Mouse (Mus musculus) lung, adult 18-20 months (tissue): ENCODE results near the gene Fcgr4.
A peak's percentile ranks its signal among the peaks of the same experiment; 100 is the strongest.

Experiments
- DNase-seq, 2 experiments: peaks; one replicate each; pipeline ENCODE4 v3.0.0; 2022; ENCODE audit warnings: mixed read lengths in 2 of 2

The Fcgr4 gene

DNA sequence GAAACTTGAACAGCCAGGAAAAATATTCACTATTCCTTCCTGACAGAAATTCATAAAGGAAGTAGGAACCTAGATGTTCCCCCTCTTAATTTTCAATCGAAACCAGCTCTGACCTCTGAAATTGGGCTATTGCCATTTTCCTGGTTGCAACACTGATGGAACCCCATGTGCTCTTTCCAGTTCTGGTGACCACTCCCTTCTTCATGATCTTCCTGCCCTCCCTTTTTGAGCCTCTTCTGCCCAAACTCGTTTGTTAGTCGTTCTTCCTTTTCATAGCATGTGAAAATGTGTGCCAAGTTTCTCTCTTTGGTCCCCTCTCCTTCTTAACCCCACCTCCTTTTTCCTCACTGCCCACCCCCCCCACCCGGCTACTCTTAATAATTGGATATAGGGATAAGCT, 7.0 kb upstream of the Fcgr4 start:
- no peak for DNase-seq

DNA sequence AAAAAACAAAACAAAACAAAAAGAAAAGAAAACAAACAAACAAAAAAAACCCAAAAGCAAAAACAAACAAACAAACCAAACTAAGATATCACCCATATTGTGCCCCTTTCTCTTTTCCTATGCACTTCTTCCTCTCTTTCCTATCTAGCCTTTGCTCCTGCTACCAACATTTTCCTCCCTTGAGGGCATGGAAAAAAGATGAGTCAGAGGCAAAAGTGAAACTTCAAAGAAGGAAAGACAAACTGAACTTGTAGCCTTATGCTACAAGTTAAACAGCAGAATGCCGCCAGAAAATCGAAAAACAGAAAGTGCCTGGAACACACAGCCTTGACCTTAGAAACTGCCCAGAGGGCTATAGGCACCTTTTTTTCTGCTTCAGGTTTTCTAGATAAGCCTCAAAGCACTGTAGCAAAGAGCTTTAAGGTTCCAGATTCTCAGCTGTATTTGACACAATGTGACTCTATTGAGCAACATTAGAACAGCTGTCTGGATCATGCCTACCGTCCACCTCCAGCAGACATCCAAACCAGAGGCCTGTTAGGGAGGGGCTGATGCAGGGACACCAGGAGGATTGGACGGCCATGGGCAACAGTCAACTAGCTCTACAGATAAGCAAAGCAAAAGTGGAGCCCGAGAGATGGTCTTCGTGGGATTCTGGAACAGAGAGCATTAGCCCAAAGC, 1.9 kb upstream of the Fcgr4 start:
- DNase-seq = no peak

DNA sequence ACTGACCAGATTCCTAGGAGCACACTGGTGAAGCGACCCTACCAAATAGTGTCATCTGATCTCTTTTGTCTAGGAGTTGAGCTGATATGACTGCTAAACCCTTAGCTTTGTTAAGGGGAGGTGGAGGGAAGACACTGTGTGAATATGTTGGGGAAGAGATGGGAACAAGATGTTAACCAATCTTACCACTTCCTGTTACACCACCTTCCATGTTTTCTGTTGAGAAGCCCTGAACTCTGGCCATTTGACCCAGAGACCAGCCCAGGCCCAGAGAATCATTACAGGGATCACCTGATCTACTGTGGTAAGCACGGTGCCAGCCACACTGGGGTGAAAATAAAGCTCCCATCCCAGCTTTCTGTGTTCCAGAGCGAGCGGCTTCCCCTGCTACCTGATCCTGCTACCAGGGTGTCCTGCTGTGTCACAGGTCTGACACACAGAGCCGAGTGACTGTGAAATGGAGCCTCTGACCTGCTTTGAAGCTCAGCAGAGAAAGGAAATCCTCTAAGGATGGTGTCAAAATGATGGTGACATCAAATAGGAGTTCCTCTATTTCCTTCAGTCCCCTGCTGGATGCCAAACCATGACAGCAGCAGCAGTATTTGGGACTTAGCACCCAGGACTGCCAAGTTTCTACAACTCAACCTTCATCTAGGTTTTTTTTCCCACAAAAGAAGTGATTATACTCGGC, 1.1 kb upstream of the Fcgr4 start:
- no peak for DNase-seq

- DNase-seq = peak in 1 of 2 experiments; percentile 25
Measured at GRCm38 (mm10) chr1:171019311-171019950, 711 bp downstream of the Fcgr4 start.

DNA sequence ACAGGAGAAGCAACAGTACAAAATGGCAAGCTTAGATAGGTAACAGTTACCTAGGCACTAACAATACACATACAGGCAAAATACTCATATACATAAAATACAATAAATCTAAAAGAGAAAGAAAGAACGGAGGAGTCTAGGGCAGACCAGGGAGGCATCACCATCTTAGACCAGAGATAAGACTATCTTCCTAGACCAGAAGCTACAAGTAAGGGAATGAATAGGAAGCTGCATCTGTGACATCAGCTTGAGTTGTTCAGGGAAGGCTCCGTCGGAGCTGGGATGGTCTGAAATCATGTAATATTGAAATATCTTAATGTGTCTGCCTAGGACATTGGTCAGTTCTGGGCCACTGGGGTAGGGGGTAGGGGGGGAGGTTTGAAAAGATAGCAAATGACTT, 13.0 kb downstream of the Fcgr4 start:
- DNase-seq = no peak

GRCm38 (mm10) chr1:171032691-171033090, 14.0 kb downstream of the Fcgr4 start:
- no peak for DNase-seq

- DNase-seq = peak in 1 of 2 experiments; percentile 13
Measured at GRCm38 (mm10) chr1:171033196-171033595, 14.5 kb downstream of the Fcgr4 start.

GRCm38 (mm10) chr1:171033756-171034155, 15.0 kb downstream of the Fcgr4 start:
- peak; percentile 84 to 88 for DNase-seq

GRCm38 (mm10) chr1:171034201-171034600, 15.5 kb downstream of the Fcgr4 start:
- DNase-seq = no peak

DNA sequence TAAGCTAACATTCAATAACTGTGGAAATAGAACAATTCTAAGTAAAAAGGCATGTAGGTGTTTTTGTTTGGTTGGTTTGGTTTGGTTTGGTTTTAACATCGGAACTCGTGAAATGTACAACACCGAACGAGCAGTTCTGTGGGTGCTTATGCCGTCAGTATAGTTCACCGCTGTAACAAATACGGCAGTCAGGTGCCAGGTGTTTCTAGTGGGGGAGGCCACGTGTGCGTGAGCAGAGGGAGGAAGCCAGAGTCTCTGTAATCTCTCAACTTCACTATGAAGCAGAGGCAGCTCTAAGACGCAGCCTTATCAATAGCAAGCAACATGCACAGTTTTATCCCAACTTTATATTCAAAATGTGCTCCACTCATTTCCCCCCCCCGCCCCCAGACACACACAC, 16.9 kb downstream of the Fcgr4 start:
- no peak for DNase-seq

DNA sequence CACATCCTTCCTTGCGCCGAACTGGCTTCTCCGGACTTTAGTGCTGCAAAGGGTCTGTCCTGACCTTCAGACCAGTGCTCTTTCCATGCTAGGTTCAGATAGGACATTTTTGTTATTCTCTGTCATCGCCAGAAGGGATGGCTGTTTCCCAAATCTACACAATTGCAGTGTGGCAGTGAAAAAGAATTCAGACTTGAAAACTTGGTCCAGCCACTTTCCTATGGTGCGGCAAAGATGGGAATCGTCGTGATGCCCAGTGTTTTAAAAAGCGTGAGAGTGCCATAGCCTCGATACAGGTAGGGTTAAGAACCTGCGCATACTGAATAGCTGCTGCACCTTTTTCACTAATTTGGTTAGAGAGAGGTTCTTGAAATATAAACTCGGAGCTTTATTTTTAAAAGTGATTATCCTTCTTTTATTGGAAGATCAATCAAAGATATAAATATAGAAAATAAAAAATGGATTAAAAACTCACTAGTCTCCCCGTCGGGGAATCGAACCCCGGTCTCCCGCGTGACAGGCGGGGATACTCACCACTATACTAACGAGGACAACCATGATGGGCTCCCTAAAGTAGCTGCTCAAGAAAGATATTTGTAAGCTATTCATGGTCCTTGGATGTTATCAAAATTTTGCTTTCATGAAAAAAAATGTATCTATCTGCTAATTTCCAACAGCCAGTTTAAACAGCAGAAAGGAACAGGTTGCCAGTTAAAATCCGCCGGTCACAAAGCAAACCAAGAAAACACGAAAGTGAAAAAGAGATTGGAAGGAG, 18.0 kb downstream of the Fcgr4 start:
- DNase-seq = peak; percentile 59 to 71

- DNase-seq = peak; percentile 79 to 87
Measured at GRCm38 (mm10) chr1:171037861-171038721, 19.4 kb downstream of the Fcgr4 start.

DNA sequence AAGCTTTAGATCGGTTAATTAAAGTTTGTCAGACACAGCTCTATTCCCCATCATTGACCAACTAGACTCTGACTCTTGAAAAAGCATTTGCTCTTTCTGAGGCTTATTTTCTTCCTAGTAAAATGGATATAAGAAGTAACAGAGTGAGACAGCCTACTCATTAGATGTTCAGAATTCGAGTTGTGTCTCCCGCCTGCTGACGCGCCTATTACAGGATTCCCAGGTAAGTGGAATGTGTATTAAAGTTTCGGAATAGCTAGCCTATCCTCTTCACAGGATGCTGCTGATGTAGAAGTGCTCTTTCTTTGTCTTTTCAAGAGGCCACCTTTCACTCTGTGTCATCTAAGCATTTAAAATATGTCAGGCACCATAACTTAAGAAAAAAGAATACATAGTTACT, 20.4 kb downstream of the Fcgr4 start:
- no peak for DNase-seq

GRCm38 (mm10) chr1:171039880-171040279, 21.2 kb downstream of the Fcgr4 start:
- DNase-seq = no peak

DNA sequence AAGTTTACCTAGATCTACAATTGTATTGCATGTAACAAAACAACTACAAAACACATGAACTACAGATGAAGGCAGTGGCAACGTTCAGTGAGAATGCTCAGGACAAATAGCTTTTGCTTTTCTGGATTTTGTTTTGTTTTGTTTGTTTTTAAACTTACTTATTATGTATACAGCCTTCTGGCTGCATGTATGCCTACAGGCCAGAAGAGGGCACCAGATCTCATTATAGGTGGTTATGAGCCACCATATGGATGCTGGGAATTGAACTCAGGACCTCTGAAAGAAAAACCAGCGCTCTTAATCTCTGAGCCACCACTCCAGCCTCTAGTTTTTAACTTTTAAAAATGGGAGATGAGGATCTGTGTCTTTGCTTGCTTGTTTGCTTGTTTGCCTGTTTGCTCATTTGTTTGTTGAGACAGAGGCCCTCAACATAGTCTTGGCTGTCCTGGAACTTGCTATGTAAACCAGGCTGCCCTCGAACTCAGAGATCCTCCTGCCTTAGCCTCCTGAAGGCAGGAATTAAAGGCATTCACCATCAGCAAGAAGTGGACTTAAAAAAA, 25.0 kb downstream of the Fcgr4 start:
- DNase-seq = no peak

GRCm38 (mm10) chr1:171044365-171045078, 25.8 kb downstream of the Fcgr4 start:
- DNase-seq = peak; percentile 85 to 87

- DNase-seq = no peak
Measured at GRCm38 (mm10) chr1:171045079-171045465, 26.4 kb downstream of the Fcgr4 start.

- DNase-seq = no peak
Measured at GRCm38 (mm10) chr1:171046501-171046900, 27.8 kb downstream of the Fcgr4 start.

DNA sequence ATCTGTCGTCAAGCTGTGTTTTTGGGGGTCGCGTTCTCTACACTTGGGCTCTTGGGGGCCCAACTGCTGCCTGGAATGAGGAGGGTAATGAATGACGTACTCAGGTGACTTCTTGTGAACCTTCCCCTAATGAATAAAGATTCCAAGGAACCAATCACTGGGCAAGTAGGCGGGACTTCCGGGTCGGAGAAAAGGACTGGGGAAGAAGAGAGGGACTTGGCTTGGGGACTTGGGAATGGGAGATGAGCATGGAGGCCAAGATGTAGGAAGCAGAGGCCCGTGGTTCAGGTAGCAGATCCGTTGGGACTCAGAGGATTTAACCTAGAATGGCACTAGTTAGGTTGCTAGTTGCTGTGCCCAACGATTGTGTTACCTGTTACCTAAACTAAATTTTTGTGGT, 30.5 kb downstream of the Fcgr4 start:
- DNase-seq = no peak

DNA sequence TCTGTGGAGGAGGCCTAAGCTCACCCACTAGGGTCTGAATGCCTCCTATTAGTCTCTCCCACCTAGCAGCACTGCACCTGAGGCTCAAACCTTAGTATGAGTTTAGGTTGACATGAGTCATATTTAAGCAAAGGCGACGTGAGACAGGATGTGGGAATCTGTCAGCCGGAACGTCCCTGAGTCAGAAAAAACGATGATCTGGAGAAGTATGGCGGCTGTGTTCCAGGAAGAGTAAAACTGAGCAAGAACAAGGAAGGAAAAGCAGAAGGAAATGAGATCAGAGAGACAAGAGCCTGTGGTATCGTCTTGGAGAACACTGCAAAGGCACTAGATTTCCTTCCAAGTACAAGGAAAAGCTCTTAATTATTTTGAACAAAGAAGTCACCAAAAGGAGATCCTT, 32.1 kb downstream of the Fcgr4 start:
- DNase-seq = no peak

DNA sequence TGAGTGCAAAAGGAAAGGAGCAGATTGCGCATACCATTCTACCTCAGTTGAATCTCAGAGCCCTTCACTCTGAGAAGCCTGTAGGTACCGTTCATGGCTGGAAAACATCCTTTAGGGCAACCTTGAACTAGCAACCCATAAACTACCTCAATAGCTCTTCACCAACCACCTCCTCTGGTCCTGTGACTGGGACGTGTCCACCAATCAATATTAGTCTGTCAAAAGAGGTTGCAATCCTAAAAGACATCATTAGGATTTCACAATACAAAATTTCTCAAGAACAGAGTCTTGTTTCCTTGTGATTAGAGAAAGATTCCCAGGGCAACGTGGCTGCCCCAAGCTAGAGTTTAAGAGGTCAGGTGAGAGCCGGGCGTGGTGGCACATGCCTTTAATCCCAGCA, 34.6 kb downstream of the Fcgr4 start:
- no peak for DNase-seq
